Mouse (Mus musculus) cerebellum, adult 2 months (tissue): Measurements from ENCODE around the gene Nol9. TPM values are rescaled to one million over a fixed set of nuclear protein-coding genes. Genes with fewer than 3 reads are reported as not detected.
A peak's percentile ranks its signal among the peaks of the same experiment; 100 is the strongest.

Experiments used
- DNase-seq, 2 experiments: peaks; one replicate each; pipeline ENCODE4 v3.0.0; 2021
- H3K27ac ChIP-seq: fragments of 200-500 bp; 2 replicates; pipeline ENCODE4 v1.5.1; 2012; ENCODE audit warnings: low read length, control low read depth, inconsistent platforms; ENCODE audit not compliant: insufficient read depth
- H3K27me3 ChIP-seq: fragments of 200-500 bp; 2 replicates; pipeline ENCODE4 v1.6.1; 2012; ENCODE audit warnings: inconsistent platforms, mild to moderate bottlenecking, low read length, moderate library complexity; ENCODE audit not compliant: control insufficient read depth, insufficient read depth
- H3K4me1 ChIP-seq: fragments of 200-500 bp; 2 replicates; pipeline ENCODE4 v1.6.1; 2011; ENCODE audit warnings: low read length; ENCODE audit not compliant: control insufficient read depth, insufficient read depth
- H3K4me3 ChIP-seq: fragments of 200-500 bp; replicated peaks from 2 replicates; pipeline ENCODE3; 2011; ENCODE audit warnings: mild to moderate bottlenecking, low read depth, low read length, control low read depth; ENCODE audit not compliant: insufficient read depth
- CTCF ChIP-seq: fragments of 200-500 bp; IDR thresholded peaks from 2 replicates; pipeline ENCODE4 v1.5.1; 2011; ENCODE audit warnings: low read depth, mild to moderate bottlenecking, control low read depth, low read length, moderate library complexity, borderline replicate concordance; ENCODE audit not compliant: insufficient read depth
- POLR2A ChIP-seq: fragments of 200-500 bp; IDR thresholded peaks from 2 replicates; pipeline ENCODE4 v1.6.1; 2011; ENCODE audit warnings: low read length, control low read depth, borderline replicate concordance; ENCODE audit not compliant: insufficient read depth
- WGBS: fragments of 180-500 bp; shearing (Covaris S2); methylation state at CpG from one replicate; pipeline ENCODE4 v1.1.7; 2018; 5-methylcytosine and 5-hydroxymethylcytosine counted together
- polyA plus RNA-seq: library from polyadenylated mRNA; depleted of rRNA; stranded (reverse); fragments of >200 nt; gene quantifications from 2 replicates; pipeline ENCODE4 v1.2.3, GENCODE M21; 2012

The Nol9 gene
- polyA plus RNA-seq, 1 experiment: 16.5 TPM

DNA sequence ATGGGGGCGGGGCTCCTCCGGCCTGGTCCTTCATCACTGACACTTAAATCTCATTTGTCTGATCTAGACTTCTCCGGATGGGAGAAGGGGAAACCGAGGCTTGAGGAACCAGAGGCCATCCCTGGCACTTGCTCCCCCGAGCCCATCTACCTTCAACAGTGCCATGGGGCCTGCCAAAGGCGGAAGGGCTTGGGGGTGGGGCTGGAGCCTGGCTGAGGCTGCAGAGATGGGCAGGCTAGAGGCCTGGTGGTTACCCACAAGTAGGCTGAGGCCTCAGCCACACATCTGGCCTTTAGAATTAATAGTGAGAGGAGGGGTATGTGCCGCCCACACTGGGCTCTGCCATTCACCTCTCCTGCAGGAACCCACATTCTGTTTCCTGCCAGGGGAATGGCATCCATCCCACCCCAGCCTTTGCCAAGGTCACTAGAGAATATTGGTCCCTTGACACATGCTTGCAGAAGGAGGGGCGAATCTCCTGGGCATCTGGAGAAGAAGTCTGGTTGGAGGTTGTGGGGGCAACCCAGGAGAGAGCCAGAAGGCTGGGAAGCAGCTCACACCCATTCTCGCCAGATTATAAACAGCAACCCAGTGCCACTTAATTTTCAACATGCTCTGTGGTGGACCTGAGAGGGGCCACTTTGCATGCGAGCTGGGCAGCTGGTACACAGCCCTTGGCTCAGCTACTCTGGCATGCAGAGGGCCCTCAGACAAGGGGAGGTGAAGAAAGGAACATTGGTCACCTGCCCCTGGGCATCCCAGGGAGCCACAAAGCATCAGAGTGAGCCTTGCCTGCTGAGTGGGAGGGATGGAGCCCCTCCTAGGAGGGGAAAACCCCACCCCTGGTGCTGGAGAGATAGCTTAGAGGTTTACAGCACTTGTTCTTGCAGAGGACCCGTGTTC, 31.6 kb downstream of the Nol9 start:
- no peak overlapping the region for H3K27ac ChIP-seq
- H3K4me1 ChIP-seq: no peaks in the 10 kb centered on the region
- DNase-seq: no peak
- 47% methylated on average over 11 of the region's 11 CpGs for WGBS
- H3K4me3 ChIP-seq: no peak overlapping the region
- TF ChIP-seq POLR2A: no peak
- TF ChIP-seq CTCF: no peak
- no peaks in the 10 kb centered on the region for H3K27me3 ChIP-seq

GRCm38 (mm10) chr4:152072121-152072601, 33.0 kb downstream of the Nol9 start, which contains the start of gene Plekhg5:
TSS of gene Plekhg5 (plus strand) at chr4:152072498.
- TF ChIP-seq CTCF (no peak), POLR2A (no peak)
- H3K4me1 ChIP-seq: no peaks in the 10 kb centered on the region
- DNase-seq: peak in 1 of 2 experiments; percentile 30
- no peaks in the 10 kb centered on the region for H3K27me3 ChIP-seq
- no peak within 1 kb of the TSS for H3K27ac ChIP-seq
- 16% methylated on average over 10 of the region's 10 CpGs for WGBS
- H3K4me3 ChIP-seq: no peak within 1 kb of the TSS

DNA sequence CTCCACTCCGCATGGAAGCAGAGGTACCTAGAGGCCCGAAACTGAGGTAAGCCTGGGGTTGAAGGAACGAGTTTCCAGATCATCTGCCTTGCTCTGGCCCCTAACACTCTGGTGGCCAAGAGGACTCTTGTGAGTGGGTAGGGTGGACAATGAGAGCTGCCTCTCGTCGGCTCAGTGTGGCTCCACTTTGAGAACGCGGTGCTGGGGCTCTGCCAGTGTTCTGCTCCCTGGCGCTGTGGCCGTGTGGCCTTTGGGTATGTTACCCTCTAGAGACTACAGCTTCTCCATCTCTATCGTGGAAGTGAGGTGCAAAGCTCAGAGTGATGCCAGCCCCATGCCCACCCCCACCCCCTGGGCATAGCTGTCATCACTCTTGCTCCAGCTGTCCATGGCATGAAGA, 33.5 kb downstream of the Nol9 start:
- no peak for DNase-seq
- Histone ChIP-seq H3K4me3 (no peak overlapping the region), H3K27ac (no peak overlapping the region), H3K4me1 (no peaks in the 10 kb centered on the region), H3K27me3 (no peaks in the 10 kb centered on the region)
- no peak for TF ChIP-seq CTCF
- no peak for TF ChIP-seq POLR2A
- WGBS: 8% methylated on average over 10 of the region's 10 CpGs

- Histone ChIP-seq H3K4me1 (no peaks in the 10 kb centered on the region), H3K4me3 (no peak overlapping the region), H3K27me3 (no peaks in the 10 kb centered on the region), H3K27ac (no peak overlapping the region)
- DNase-seq: no peak
- TF ChIP-seq CTCF (no peak), POLR2A (no peak)
- 16% methylated on average over 6 of the region's 6 CpGs for WGBS
Measured at GRCm38 (mm10) chr4:152073715-152074114, 34.6 kb downstream of the Nol9 start.

DNA sequence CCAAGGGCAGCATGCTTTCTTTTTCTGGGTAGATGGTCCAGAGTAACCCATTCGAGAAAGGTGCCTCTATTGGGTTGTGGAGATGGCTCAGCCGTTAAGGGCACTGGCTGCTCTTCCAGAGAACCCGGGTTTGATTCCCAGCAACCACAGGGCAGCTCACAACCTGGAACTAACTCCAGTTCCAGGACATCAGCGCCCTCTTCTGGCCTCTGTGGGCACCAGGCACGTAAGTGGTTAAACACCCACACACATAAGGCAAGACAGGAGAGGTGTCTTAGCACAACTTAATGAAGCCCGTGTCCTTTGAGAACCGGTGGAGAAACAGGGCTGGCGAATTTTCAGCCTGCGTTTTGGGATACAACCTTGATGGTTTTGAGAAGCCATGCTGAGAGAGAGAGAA, 35.4 kb downstream of the Nol9 start:
- Histone ChIP-seq H3K27ac (no peak overlapping the region), H3K4me1 (no peaks in the 10 kb centered on the region), H3K4me3 (no peak overlapping the region), H3K27me3 (no peaks in the 10 kb centered on the region)
- no peak for TF ChIP-seq POLR2A
- TF ChIP-seq CTCF: no peak
- WGBS: 85% methylated on average over 9 of the region's 9 CpGs
- DNase-seq: no peak

GRCm38 (mm10) chr4:152077191-152077590, 38.1 kb downstream of the Nol9 start:
- no peaks in the 10 kb centered on the region for H3K27me3 ChIP-seq
- 83% methylated on average over 9 of the region's 9 CpGs for WGBS
- no peak for TF ChIP-seq POLR2A
- no peak for TF ChIP-seq CTCF
- H3K4me3 ChIP-seq: no peak overlapping the region
- no peaks in the 10 kb centered on the region for H3K4me1 ChIP-seq
- DNase-seq: no peak
- H3K27ac ChIP-seq: no peak overlapping the region

- TF ChIP-seq POLR2A (no peak), CTCF (no peak)
- no peak overlapping the region for H3K4me3 ChIP-seq
- no peaks in the 10 kb centered on the region for H3K27me3 ChIP-seq
- WGBS: 33% methylated on average over 10 of the region's 10 CpGs
- H3K27ac ChIP-seq: no peak overlapping the region
- peak in 1 of 2 experiments; percentile 26 for DNase-seq
- no peaks in the 10 kb centered on the region for H3K4me1 ChIP-seq
Measured at GRCm38 (mm10) chr4:152078105-152078530, 39.0 kb downstream of the Nol9 start.

DNA sequence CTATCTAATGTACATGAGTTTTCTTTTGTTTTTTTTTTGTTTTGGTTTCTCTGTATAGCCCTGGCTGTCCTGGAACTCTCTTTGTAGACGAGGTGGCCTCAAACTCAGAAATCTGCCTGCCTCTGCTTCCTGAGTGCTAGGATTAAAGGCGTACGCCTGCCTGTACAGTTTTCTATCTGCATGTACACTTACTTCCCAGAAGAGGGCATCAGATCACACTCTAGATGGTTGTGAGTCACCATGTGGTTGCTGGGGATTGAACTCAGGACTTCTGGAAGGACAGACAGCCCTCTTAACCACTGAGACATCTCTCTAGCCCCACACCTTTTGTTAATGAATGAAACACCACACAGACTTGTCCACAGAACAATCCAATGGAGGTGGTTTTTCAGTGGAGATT, 40.1 kb downstream of the Nol9 start:
- no peak for TF ChIP-seq CTCF
- WGBS: 96% methylated on average over 3 of the region's 3 CpGs
- DNase-seq: no peak
- H3K27me3 ChIP-seq: no peaks in the 10 kb centered on the region
- H3K27ac ChIP-seq: no peak overlapping the region
- H3K4me3 ChIP-seq: no peak overlapping the region
- no peaks in the 10 kb centered on the region for H3K4me1 ChIP-seq

DNA sequence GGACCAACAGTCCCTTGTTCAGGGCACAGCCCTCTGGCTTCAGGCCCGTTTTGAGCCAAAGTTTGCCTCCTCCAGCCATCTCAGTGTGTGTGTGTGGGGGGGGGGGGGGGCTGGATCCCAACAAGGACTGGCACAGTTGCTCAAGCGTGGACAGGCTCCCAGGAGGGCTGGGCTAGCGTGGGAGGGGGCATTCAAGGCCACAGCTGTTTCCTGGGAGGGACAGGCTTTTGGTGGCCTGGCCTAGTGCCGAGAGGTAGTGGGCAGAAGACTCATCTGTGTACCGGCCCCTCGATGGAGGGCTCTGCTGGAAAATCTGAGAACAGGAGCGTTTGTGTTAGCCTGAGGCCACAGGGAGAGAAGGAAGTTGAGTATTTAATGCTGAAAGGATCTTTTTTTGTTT, 40.8 kb downstream of the Nol9 start:
- 18% methylated on average over 7 of the region's 7 CpGs for WGBS

More for the DNA sequence above, 40.8 kb downstream of the Nol9 start:
- no peaks in the 10 kb centered on the region for H3K27me3 ChIP-seq
- no peaks in the 10 kb centered on the region for H3K4me1 ChIP-seq
- no peak overlapping the region for H3K4me3 ChIP-seq
- TF ChIP-seq CTCF (no peak), POLR2A (no peak)
- no peak for DNase-seq
- no peak overlapping the region for H3K27ac ChIP-seq
